Mouse (Mus musculus): ENCODE measurements around the gene Zeb2. TPM values are rescaled to one million over a fixed set of nuclear protein-coding genes. Genes with fewer than 3 reads are reported as not detected.

Gene Zeb2
- 0.89 and 3.2 TPM in 2 replicates for polyA plus RNA-seq (2012; rRNA removed)

GRCm38 (mm10) chr2:45117087-45117561 is at the start of gene Zeb2:
Zeb2 (minus strand) TSS chr2:45117395.

Other genes with a start within 250 kb of the Zeb2 start
- 0.40 and 1.1 TPM in 2 replicates for gene Gtdc1, start 189.7 kb downstream of the Zeb2 start, polyA plus RNA-seq (2012; rRNA removed)